In the genomic region with DNA sequence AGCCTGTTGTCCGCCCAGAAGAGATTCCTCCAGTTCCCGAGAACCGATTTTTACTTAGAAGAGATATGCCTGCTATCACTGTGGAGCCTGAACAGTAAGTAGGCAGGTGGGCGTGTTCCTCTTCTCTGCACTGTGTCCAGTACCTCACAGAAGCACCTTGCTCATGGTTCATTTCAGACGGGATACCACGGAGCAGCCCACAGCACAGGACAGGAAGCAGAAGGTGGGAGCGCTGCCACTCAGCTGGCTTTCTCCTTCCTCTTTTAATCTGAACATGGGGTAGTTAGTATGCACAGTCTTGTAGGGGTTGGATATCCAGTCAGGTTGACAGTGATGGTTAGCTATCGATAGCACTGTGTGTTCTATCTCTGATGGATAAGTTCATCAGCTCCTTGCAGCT, we compare ENCODE assay signal across 28 mouse cellular contexts. TPM values are rescaled to one million over a fixed set of nuclear protein-coding genes. Genes with fewer than 3 reads are reported as not detected.
DNase-seq lines count a peak whose midpoint lies in the region; ATAC-seq and TF ChIP-seq lines count a peak whose summit lies in the region.
"Had no signal": no experiment of that assay in that cellular context is flagged by ENCODE, and none has a peak within 500 bp of the region (broad histone marks: within the 10 kb centered on the region; RNA-seq: fewer than 3 reads in every experiment).

No protein-coding gene starts in this region.

- H3K27ac ChIP-seq in liver, embryonic 16.5 days (ENCODE audit: low read length), result no peak overlapping the region
- H3K27ac ChIP-seq in liver, embryonic 12.5 days, result no peak overlapping the region
- H3K27ac ChIP-seq in MEL (ENCODE audit: control insufficient read depth, low read depth, low read length), result no peak overlapping the region
- H3K27ac ChIP-seq: embryonic facial prominence, embryonic 13.5 days; embryonic facial prominence, embryonic 15.5 days; forebrain, embryonic 10.5 days; forebrain, embryonic 13.5 days; forebrain, embryonic 15.5 days had no signal

- peaks cover 60% of the 10 kb centered on the region for H3K36me3 ChIP-seq in liver, embryonic 16.5 days (ENCODE audit: control insufficient read depth, insufficient read depth)
- peaks cover 90% of the 10 kb centered on the region for H3K36me3 ChIP-seq in liver, embryonic 12.5 days
- peaks cover 0 to 36% of the 10 kb centered on the region in 2 experiments; a peak in 2 of 4 replicates for H3K36me3 ChIP-seq in MEL (ENCODE audit: control insufficient read depth in 1 of 2, insufficient read depth in 2 of 2, low read length in 2 of 2)

- no peaks in the 10 kb centered on the region for H3K27me3 ChIP-seq in liver, embryonic 16.5 days (ENCODE audit: control insufficient read depth, insufficient read depth, low read depth, low read length)
- H3K27me3 ChIP-seq in liver, embryonic 12.5 days (replicated peaks), result no peaks in the 10 kb centered on the region
- H3K27me3 ChIP-seq in MEL (ENCODE audit: control insufficient read depth in 1 of 2, insufficient read depth in 2 of 2, low read length in 2 of 2), result no peaks in the 10 kb centered on the region
- H3K27me3 ChIP-seq: CH12.LX; embryonic facial prominence, embryonic 13.5 days; embryonic facial prominence, embryonic 15.5 days; forebrain, embryonic 13.5 days; forebrain, embryonic 15.5 days had no signal

- no peak overlapping the region for H3K4me3 ChIP-seq in liver, embryonic 16.5 days (ENCODE audit: low read depth, low read length)
- no peak overlapping the region for H3K4me3 ChIP-seq in liver, embryonic 12.5 days
- H3K4me3 ChIP-seq in MEL (ENCODE audit: control insufficient read depth in 1 of 2, insufficient read depth in 1 of 2, low read depth in 2 of 2, low read length in 2 of 2), result no peak overlapping the region
- H3K4me3 ChIP-seq: embryonic facial prominence, embryonic 13.5 days; embryonic facial prominence, embryonic 15.5 days; erythroblast, embryonic 14.5 days; forebrain, embryonic 10.5 days; forebrain, embryonic 13.5 days; forebrain, embryonic 15.5 days had no signal

- no peak for TF ChIP-seq EP300 in MEL (IDR thresholded peaks at IDR 0.05; ENCODE audit: low read depth in 1 of 2, low read length in 2 of 2)

- 65% methylated on average over 8 of the region's 8 CpGs for WGBS in liver, embryonic 16.5 days (ENCODE audit: insufficient replicate concordance)
- WGBS in liver, embryonic 12.5 days (ENCODE audit: insufficient replicate concordance), result 67% methylated on average over 8 of the region's 8 CpGs

- no peaks in the 10 kb centered on the region for H3K4me1 ChIP-seq in liver, embryonic 16.5 days (ENCODE audit: control insufficient read depth, low read depth, low read length)
- no peaks in the 10 kb centered on the region for H3K4me1 ChIP-seq in liver, embryonic 12.5 days
- no peaks in the 10 kb centered on the region for H3K4me1 ChIP-seq in MEL (ENCODE audit: control insufficient read depth in 1 of 2, insufficient read depth in 2 of 2, low read length in 2 of 2)
- H3K4me1 ChIP-seq: embryonic facial prominence, embryonic 13.5 days; embryonic facial prominence, embryonic 15.5 days; forebrain, embryonic 10.5 days; forebrain, embryonic 13.5 days; forebrain, embryonic 15.5 days had no signal

- ATAC-seq in liver, embryonic 16.5 days (ENCODE audit: low read depth), result 0 out of 2 replicates have a peak, but pooled peaks have one; percentile 24
- ATAC-seq in liver, embryonic 12.5 days, result no peak
- ATAC-seq in granulocyte monocyte progenitor cell, adult 5-6 weeks (replicated peaks; ENCODE audit: poor library complexity, severe bottlenecking), result peak; percentile 44
- peak; percentile 42; the same call in 1 of the 2 replicates for ATAC-seq in megakaryocyte progenitor cell, adult 5-6 weeks (replicated peaks; ENCODE audit: poor library complexity)
- ATAC-seq in megakaryocyte-erythroid progenitor cell, adult 5-6 weeks (replicated peaks; ENCODE audit: low FRiP score, low TSS enrichment, poor library complexity, severe bottlenecking), result no peak
- ATAC-seq: CD4-positive, CD25-positive, alpha-beta regulatory T cell, adult 4 months; forebrain, embryonic 13.5 days; forebrain, embryonic 15.5 days; forebrain, postnatal 0 days had no signal

- TF ChIP-seq CTCF in MEL (IDR thresholded peaks at IDR 0.05 in 2 of 3, conservative IDR thresholded peaks at IDR 0.05 in 1 of 3; ENCODE audit: control insufficient read depth in 1 of 3, insufficient read depth in 1 of 3, low read depth in 2 of 3, low read length in 3 of 3, poor library complexity in 1 of 3, severe bottlenecking in 1 of 3), result no peak

- DNase-seq in MEL (ENCODE audit: low read depth, low spot score), result peak; percentile 22
- no peak for DNase-seq in spleen, adult 12 weeks (ENCODE audit: low spot score)
- no peak for DNase-seq in adrenal gland, postnatal 25 days
- DNase-seq: adrenal gland, adult 2 months; adrenal gland, postnatal 10 days; adrenal gland, postnatal 36 days; B cell, adult 2 months; cerebellum, adult 11-12 months; cerebellum, adult 2 months; cerebellum, adult 9-10 months; cerebellum, postnatal 10 days; cerebellum, postnatal 25 days; embryo, embryonic 11 days; forebrain, postnatal 0 days had no signal

- no peak for TF ChIP-seq POLR2A in MEL (IDR thresholded peaks at IDR 0.05; ENCODE audit: control insufficient read depth in 1 of 2, insufficient read depth in 1 of 2, low read depth in 1 of 2, low read length in 2 of 2, poor library complexity in 1 of 2)

- no peak overlapping the region for H3K4me2 ChIP-seq in liver, embryonic 16.5 days (ENCODE audit: low read depth, low read length)
- no peak overlapping the region for H3K4me2 ChIP-seq in liver, embryonic 12.5 days
- H3K4me2 ChIP-seq: embryonic facial prominence, embryonic 13.5 days; embryonic facial prominence, embryonic 15.5 days; forebrain, embryonic 13.5 days; forebrain, embryonic 15.5 days had no signal

- H3K9ac ChIP-seq in liver, embryonic 16.5 days (ENCODE audit: low read depth, low read length), result no peak overlapping the region
- no peak overlapping the region for H3K9ac ChIP-seq in liver, embryonic 12.5 days
- H3K9ac ChIP-seq in MEL (ENCODE audit: control insufficient read depth, low read depth, low read length, poor library complexity, severe bottlenecking), result no peak overlapping the region
- H3K9ac ChIP-seq: embryonic facial prominence, embryonic 13.5 days; embryonic facial prominence, embryonic 15.5 days; forebrain, embryonic 13.5 days; forebrain, embryonic 15.5 days; forebrain, postnatal 0 days had no signal

- no peaks in the 10 kb centered on the region for H3K9me3 ChIP-seq in liver, embryonic 16.5 days (replicated peaks; ENCODE audit: control insufficient read depth, low read length)
- no peaks in the 10 kb centered on the region for H3K9me3 ChIP-seq in liver, embryonic 12.5 days (replicated peaks)
- H3K9me3 ChIP-seq in MEL (replicated peaks; ENCODE audit: insufficient read depth, low read length), result no peaks in the 10 kb centered on the region
- H3K9me3 ChIP-seq: embryonic facial prominence, embryonic 13.5 days; embryonic facial prominence, embryonic 15.5 days; forebrain, embryonic 10.5 days; forebrain, embryonic 13.5 days; forebrain, embryonic 15.5 days; G1E had no signal

- no peak for TF ChIP-seq RAD21 in MEL (IDR thresholded peaks at IDR 0.05; ENCODE audit: low read depth, low read length)

- no peaks in the 10 kb centered on the region for H3K79me2 ChIP-seq in MEL (ENCODE audit: control insufficient read depth, insufficient read depth, low read length, poor library complexity)

RNA-seq across cellular contexts. Expression of a gene that starts 15.1 kb away (rescaled TPM):
- 0.50 and 0.89 TPM in 2 replicates for polyA plus RNA-seq in liver, embryonic 16.5 days (2015; fragmentation: Nextera tagmentation; extraction: Ambion mirVana)
- 1.9 and 2.6 TPM in 2 replicates for polyA plus RNA-seq in liver, embryonic 12.5 days (2016; fragmentation: Nextera tagmentation; extraction: Ambion mirVana)
- 0.12 TPM in 1 of 2 replicates, not detected in the other for total RNA-seq in MEL (2012; rRNA removed)
- polyA plus RNA-seq in MEL (2012; ENCODE audit: insufficient read depth in 1 of 2, insufficient read length in 2 of 2, low read depth in 1 of 2, low replicate concordance in 2 of 2, missing spikeins in 1 of 2), result under 1 TPM in 1 of 2 experiments, not detected in 1; 0.07 TPM
- total RNA-seq in granulocyte monocyte progenitor cell, adult 5-6 weeks (2014; fragmentation: Nextera tagmentation), result 0.98 TPM in 1 of 2 replicates, not detected in the other
- 0.39 TPM in 1 of 2 replicates, not detected in the other for total RNA-seq in granulocyte monocyte progenitor cell, adult 5-6 weeks (2017)
- total RNA-seq in megakaryocyte progenitor cell, adult 5-6 weeks (2015), result 0.05 and 0.62 TPM in 2 replicates
- total RNA-seq in megakaryocyte progenitor cell, adult 5-6 weeks (2017), result 0.24 TPM in 1 of 2 replicates, not detected in the other
- total RNA-seq in megakaryocyte-erythroid progenitor cell, adult 5-6 weeks (2014; fragmentation: Nextera tagmentation), result not detected in 2 replicates
- total RNA-seq in megakaryocyte-erythroid progenitor cell, adult 5-6 weeks (2017), result not detected in 2 replicates
- total RNA-seq in adrenal gland, postnatal 25 days (2021), result 33.3 and 55.7 TPM in 2 replicates

RNA-seq across cellular contexts. Expression of a gene that starts 25.1 kb away (rescaled TPM):
- polyA plus RNA-seq in liver, embryonic 16.5 days (2015; fragmentation: Nextera tagmentation; extraction: Ambion mirVana), result 24.9 and 25.2 TPM in 2 replicates
- 34.0 and 38.9 TPM in 2 replicates for polyA plus RNA-seq in liver, embryonic 12.5 days (2016; fragmentation: Nextera tagmentation; extraction: Ambion mirVana)
- 32.0 and 32.4 TPM in 2 replicates for total RNA-seq in MEL (2012; rRNA removed)
- polyA plus RNA-seq in MEL (2012; ENCODE audit: insufficient read depth in 1 of 2, insufficient read length in 2 of 2, low read depth in 1 of 2, low replicate concordance in 2 of 2, missing spikeins in 1 of 2), result 10 to 100 TPM; 34.3 to 70.7 TPM
- 140 and 176 TPM in 2 replicates for total RNA-seq in granulocyte monocyte progenitor cell, adult 5-6 weeks (2014; fragmentation: Nextera tagmentation)
- total RNA-seq in granulocyte monocyte progenitor cell, adult 5-6 weeks (2017), result 130 and 131 TPM in 2 replicates
- 92.4 and 140 TPM in 2 replicates for total RNA-seq in megakaryocyte progenitor cell, adult 5-6 weeks (2015)
- 100.0 and 142 TPM in 2 replicates for total RNA-seq in megakaryocyte progenitor cell, adult 5-6 weeks (2017)
- 161 and 173 TPM in 2 replicates for total RNA-seq in megakaryocyte-erythroid progenitor cell, adult 5-6 weeks (2014; fragmentation: Nextera tagmentation)
- 132 and 146 TPM in 2 replicates for total RNA-seq in megakaryocyte-erythroid progenitor cell, adult 5-6 weeks (2017)
- 90.6 and 90.8 TPM in 2 replicates for total RNA-seq in adrenal gland, postnatal 25 days (2021)

RNA-seq across cellular contexts. Expression of a gene that starts 33.4 kb away (rescaled TPM):
- polyA plus RNA-seq in liver, embryonic 16.5 days (2015; fragmentation: Nextera tagmentation; extraction: Ambion mirVana), result 0.53 and 1.5 TPM in 2 replicates
- 0.06 and 0.26 TPM in 2 replicates for polyA plus RNA-seq in liver, embryonic 12.5 days (2016; fragmentation: Nextera tagmentation; extraction: Ambion mirVana)
- total RNA-seq in MEL (2012; rRNA removed), result not detected in 2 replicates
- not detected for polyA plus RNA-seq in MEL (2012; ENCODE audit: insufficient read depth in 1 of 2, insufficient read length in 2 of 2, low read depth in 1 of 2, low replicate concordance in 2 of 2, missing spikeins in 1 of 2)
- total RNA-seq in granulocyte monocyte progenitor cell, adult 5-6 weeks (2014; fragmentation: Nextera tagmentation), result 0.41 TPM in 1 of 2 replicates, not detected in the other
- not detected in 2 replicates for total RNA-seq in granulocyte monocyte progenitor cell, adult 5-6 weeks (2017)
- total RNA-seq in megakaryocyte progenitor cell, adult 5-6 weeks (2015), result not detected in 2 replicates
- 0.17 TPM in 1 of 2 replicates, not detected in the other for total RNA-seq in megakaryocyte progenitor cell, adult 5-6 weeks (2017)
- total RNA-seq in megakaryocyte-erythroid progenitor cell, adult 5-6 weeks (2014; fragmentation: Nextera tagmentation), result not detected in 2 replicates
- not detected in 2 replicates for total RNA-seq in megakaryocyte-erythroid progenitor cell, adult 5-6 weeks (2017)
- total RNA-seq in adrenal gland, postnatal 25 days (2021), result 0.18 TPM in 1 of 2 replicates, not detected in the other
- total RNA-seq: adrenal gland, adult 2 months; CH12.LX; G1E had no signal
- polyA plus RNA-seq: adrenal gland, adult 2 months; CD4-positive, CD25-positive, alpha-beta regulatory T cell, adult 4 months; erythroblast, embryonic 14.5 days; G1E had no signal

RNA-seq across cellular contexts. Expression of a gene that starts 33.9 kb away (rescaled TPM):
- polyA plus RNA-seq in liver, embryonic 16.5 days (2015; fragmentation: Nextera tagmentation; extraction: Ambion mirVana), result 54.9 and 55.5 TPM in 2 replicates
- 77.5 and 89.3 TPM in 2 replicates for polyA plus RNA-seq in liver, embryonic 12.5 days (2016; fragmentation: Nextera tagmentation; extraction: Ambion mirVana)
- 37.4 and 47.8 TPM in 2 replicates for total RNA-seq in MEL (2012; rRNA removed)
- polyA plus RNA-seq in MEL (2012; ENCODE audit: insufficient read depth in 1 of 2, insufficient read length in 2 of 2, low read depth in 1 of 2, low replicate concordance in 2 of 2, missing spikeins in 1 of 2), result 10 to 100 TPM in 1 of 2 experiments, not detected in 1; 48.5 TPM
- total RNA-seq in granulocyte monocyte progenitor cell, adult 5-6 weeks (2014; fragmentation: Nextera tagmentation), result 25.7 and 67.5 TPM in 2 replicates
- 44.9 and 59.5 TPM in 2 replicates for total RNA-seq in granulocyte monocyte progenitor cell, adult 5-6 weeks (2017)
- 43.7 and 71.4 TPM in 2 replicates for total RNA-seq in megakaryocyte progenitor cell, adult 5-6 weeks (2015)
- 39.8 and 59.3 TPM in 2 replicates for total RNA-seq in megakaryocyte progenitor cell, adult 5-6 weeks (2017)
- 57.8 and 77.0 TPM in 2 replicates for total RNA-seq in megakaryocyte-erythroid progenitor cell, adult 5-6 weeks (2014; fragmentation: Nextera tagmentation)
- total RNA-seq in megakaryocyte-erythroid progenitor cell, adult 5-6 weeks (2017), result 47.8 and 54.4 TPM in 2 replicates
- 41.6 and 44.9 TPM in 2 replicates for total RNA-seq in adrenal gland, postnatal 25 days (2021)

RNA-seq across cellular contexts. Expression of a gene that starts 38.8 kb away (rescaled TPM):
- 2.8 and 3.0 TPM in 2 replicates for polyA plus RNA-seq in liver, embryonic 16.5 days (2015; fragmentation: Nextera tagmentation; extraction: Ambion mirVana)
- 4.4 and 5.1 TPM in 2 replicates for polyA plus RNA-seq in liver, embryonic 12.5 days (2016; fragmentation: Nextera tagmentation; extraction: Ambion mirVana)
- total RNA-seq in MEL (2012; rRNA removed), result 5.9 and 6.6 TPM in 2 replicates
- 10 to 100 TPM in 1 of 2 experiments, not detected in 1; 10.9 TPM for polyA plus RNA-seq in MEL (2012; ENCODE audit: insufficient read depth in 1 of 2, insufficient read length in 2 of 2, low read depth in 1 of 2, low replicate concordance in 2 of 2, missing spikeins in 1 of 2)
- total RNA-seq in granulocyte monocyte progenitor cell, adult 5-6 weeks (2014; fragmentation: Nextera tagmentation), result 14.7 and 18.2 TPM in 2 replicates
- 4.7 and 10.5 TPM in 2 replicates for total RNA-seq in granulocyte monocyte progenitor cell, adult 5-6 weeks (2017)
- total RNA-seq in megakaryocyte progenitor cell, adult 5-6 weeks (2015), result 11.1 and 11.5 TPM in 2 replicates
- 6.6 and 12.0 TPM in 2 replicates for total RNA-seq in megakaryocyte progenitor cell, adult 5-6 weeks (2017)
- 9.4 and 10.9 TPM in 2 replicates for total RNA-seq in megakaryocyte-erythroid progenitor cell, adult 5-6 weeks (2014; fragmentation: Nextera tagmentation)
- total RNA-seq in megakaryocyte-erythroid progenitor cell, adult 5-6 weeks (2017), result 1.9 and 3.1 TPM in 2 replicates
- 4.9 and 5.3 TPM in 2 replicates for total RNA-seq in adrenal gland, postnatal 25 days (2021)

Comparison
In these comparisons a context has a peak if more than half of its experiments do, and no peak if none do; other contexts are left out.
1. ATAC-seq: peak in liver, embryonic 16.5 days (single experiment), granulocyte monocyte progenitor cell, adult 5-6 weeks (single experiment) and megakaryocyte progenitor cell, adult 5-6 weeks (single experiment); none in liver, embryonic 12.5 days (single experiment) and megakaryocyte-erythroid progenitor cell, adult 5-6 weeks (single experiment).
2. RNA of a gene that starts 15.1 kb away (total RNA-seq): 33.3 to 55.7 TPM in adrenal gland, postnatal 25 days; 0.05 to 0.62 TPM in megakaryocyte progenitor cell, adult 5-6 weeks, 0.12 TPM in MEL, 0.39 to 0.98 TPM in granulocyte monocyte progenitor cell, adult 5-6 weeks and not detected in megakaryocyte-erythroid progenitor cell, adult 5-6 weeks; every median in the first group is over 10 times any median in the second.